Mouse (Mus musculus): ENCODE data around the gene Lsm14b. TPM values are rescaled to one million over a fixed set of nuclear protein-coding genes. Genes with fewer than 3 reads are reported as not detected.

Lsm14b gene
- total and polyA plus RNA-seq, 3 experiments = 34.2 to 44.4 TPM; not detected in 1

DNA sequence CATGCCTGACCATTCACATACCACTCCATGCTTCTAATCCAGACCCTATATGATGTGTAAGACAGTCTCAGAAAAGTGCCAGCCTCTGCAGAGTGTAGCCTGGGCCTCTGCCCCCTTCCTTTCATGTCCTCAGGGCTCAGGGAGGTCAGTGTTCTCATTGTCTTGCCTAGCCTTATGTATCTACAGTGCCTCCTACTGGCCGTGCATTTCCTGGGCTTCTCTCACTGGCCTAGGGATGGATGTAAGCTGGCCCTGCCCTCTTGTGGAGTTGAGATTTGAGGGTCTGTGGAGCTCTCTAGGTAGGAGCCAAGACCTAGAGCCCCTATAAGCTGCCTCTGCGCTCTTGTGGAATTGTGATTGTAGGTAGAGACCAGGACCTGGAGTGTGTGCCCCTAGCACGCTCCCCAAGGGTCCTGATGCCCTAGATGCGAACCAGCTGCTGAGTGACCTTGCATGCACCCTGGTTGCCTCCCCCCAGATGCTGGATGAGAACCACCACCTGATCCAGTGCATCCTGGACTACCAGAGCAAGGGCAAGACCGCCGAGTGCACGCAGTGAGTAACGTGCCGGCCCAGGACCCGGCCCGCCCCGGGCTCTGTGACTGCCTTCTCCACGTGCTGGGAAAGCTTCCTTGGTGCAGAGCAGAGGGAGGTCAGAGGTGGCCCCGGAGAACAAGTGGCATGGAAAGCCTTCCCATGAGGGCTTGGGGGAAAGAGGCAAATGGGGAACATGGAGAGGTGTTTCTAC lies 27.4 kb downstream of the Lsm14b start:
- H3K27me3 ChIP-seq (ENCODE audit: control insufficient read depth in 1 of 2, insufficient read depth in 2 of 2, low read length in 2 of 2) = no peaks in the 10 kb centered on the region
- H3K4me1 ChIP-seq (ENCODE audit: control insufficient read depth in 1 of 2, insufficient read depth in 2 of 2, low read length in 2 of 2) = no peaks in the 10 kb centered on the region
- no peaks in the 10 kb centered on the region for H3K9me3 ChIP-seq (replicated peaks; ENCODE audit: insufficient read depth, low read length)
- no peak overlapping the region for H3K27ac ChIP-seq (ENCODE audit: control insufficient read depth, low read depth, low read length)
- H3K4me3 ChIP-seq (ENCODE audit: control insufficient read depth in 1 of 2, insufficient read depth in 1 of 2, low read depth in 2 of 2, low read length in 2 of 2) = no peak overlapping the region
- H3K36me3 ChIP-seq (ENCODE audit: control insufficient read depth in 1 of 2, insufficient read depth in 2 of 2, low read length in 2 of 2) = no peaks in the 10 kb centered on the region; a peak in 1 of 4 replicates
- TF ChIP-seq SMC3 (IDR thresholded peaks at IDR 0.05; ENCODE audit: low read depth, low read length) = peak; percentile 31; the same call in 1 of the 2 replicates
- peak; percentile 49 to 63 (median 54); a peak in 5 of 6 replicates for TF ChIP-seq CTCF (IDR thresholded peaks at IDR 0.05 in 2 of 3, conservative IDR thresholded peaks at IDR 0.05 in 1 of 3; ENCODE audit: control insufficient read depth in 1 of 3, insufficient read depth in 1 of 3, low read depth in 2 of 3, low read length in 3 of 3, poor library complexity in 1 of 3, severe bottlenecking in 1 of 3)
- no peak for TF ChIP-seq RCOR1 (IDR thresholded peaks at IDR 0.05; ENCODE audit: low read depth, low read length)
- TF ChIP-seq RAD21 (IDR thresholded peaks at IDR 0.05; ENCODE audit: low read depth, low read length) = peak; percentile 24
- H3K9ac ChIP-seq (ENCODE audit: control insufficient read depth, low read depth, low read length, poor library complexity, severe bottlenecking) = no peak overlapping the region
- DNase-seq (ENCODE audit: low read depth, low spot score) = peak; percentile 50
- peaks cover 3% of the 10 kb centered on the region; the same call in 1 of the 2 replicates for H3K79me2 ChIP-seq (ENCODE audit: control insufficient read depth, insufficient read depth, low read length, poor library complexity)

DNA sequence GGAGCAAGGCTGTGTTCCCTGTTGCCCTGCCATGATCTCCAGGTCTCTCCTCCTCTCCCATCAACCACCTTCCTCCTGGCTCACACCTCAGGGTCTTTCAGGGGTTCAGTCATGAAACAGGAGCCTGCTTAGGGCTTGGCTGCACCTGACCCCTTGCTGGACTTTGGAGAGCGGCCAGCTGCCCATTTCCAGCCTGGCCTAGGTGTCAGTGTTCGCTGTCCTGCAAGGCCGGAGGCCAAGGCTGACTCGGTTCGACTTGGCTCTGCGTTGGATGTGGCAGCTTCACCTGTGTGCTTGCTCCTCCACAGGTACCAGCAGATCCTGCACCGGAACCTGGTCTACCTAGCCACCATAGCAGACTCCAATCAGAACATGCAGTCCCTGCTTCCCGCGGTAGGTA lies 28.2 kb downstream of the Lsm14b start:
- Histone ChIP-seq H3K9ac (ENCODE audit: control insufficient read depth, low read depth, low read length, poor library complexity, severe bottlenecking) (no peak overlapping the region), H3K4me1 (ENCODE audit: control insufficient read depth in 1 of 2, insufficient read depth in 2 of 2, low read length in 2 of 2) (no peaks in the 10 kb centered on the region), H3K4me3 (ENCODE audit: control insufficient read depth in 1 of 2, insufficient read depth in 1 of 2, low read depth in 2 of 2, low read length in 2 of 2) (no peak overlapping the region), H3K36me3 (ENCODE audit: control insufficient read depth in 1 of 2, insufficient read depth in 2 of 2, low read length in 2 of 2) (no peaks in the 10 kb centered on the region; a peak in 1 of 4 replicates), H3K9me3 (replicated peaks; ENCODE audit: insufficient read depth, low read length) (no peaks in the 10 kb centered on the region), H3K79me2 (ENCODE audit: control insufficient read depth, insufficient read depth, low read length, poor library complexity) (peaks cover 3% of the 10 kb centered on the region; the same call in 1 of the 2 replicates), H3K27ac (ENCODE audit: control insufficient read depth, low read depth, low read length) (no peak overlapping the region), H3K27me3 (ENCODE audit: control insufficient read depth in 1 of 2, insufficient read depth in 2 of 2, low read length in 2 of 2) (no peaks in the 10 kb centered on the region)
- TF ChIP-seq TAL1 (IDR thresholded peaks at IDR 0.05; ENCODE audit: low read length) (no peak), SIN3A (IDR thresholded peaks at IDR 0.05; ENCODE audit: low read length) (no peak), ETS1 (IDR thresholded peaks at IDR 0.05; ENCODE audit: low read depth, low read length) (no peak), NELFE (IDR thresholded peaks at IDR 0.05; ENCODE audit: low read depth, low read length) (no peak), MYB (IDR thresholded peaks at IDR 0.05; ENCODE audit: low read depth, low read length) (no peak), JUND (IDR thresholded peaks at IDR 0.05; ENCODE audit: low read depth, low read length) (no peak), GABPA (IDR thresholded peaks at IDR 0.05; ENCODE audit: low read depth, low read length) (no peak), MEF2A (IDR thresholded peaks at IDR 0.05; ENCODE audit: extremely low read depth, insufficient replicate concordance, low read depth, low read length, poor library complexity, severe bottlenecking) (no peak), ZC3H11A (IDR thresholded peaks at IDR 0.05; ENCODE audit: low read depth, low read length) (no peak), E2F4 (IDR thresholded peaks at IDR 0.05; ENCODE audit: borderline replicate concordance, low read depth, low read length) (no peak), GATA1 (IDR thresholded peaks at IDR 0.05; ENCODE audit: low read depth, low read length) (no peak)
- DNase-seq (ENCODE audit: low read depth, low spot score) = no peak
